Mouse (Mus musculus): ENCODE measurements around the gene Agpat1. TPM values are rescaled to one million over a fixed set of nuclear protein-coding genes. Genes with fewer than 3 reads are reported as not detected.

Agpat1 gene
- polyA plus RNA-seq, 2 experiments, result 53.3 to 150 TPM

DNA sequence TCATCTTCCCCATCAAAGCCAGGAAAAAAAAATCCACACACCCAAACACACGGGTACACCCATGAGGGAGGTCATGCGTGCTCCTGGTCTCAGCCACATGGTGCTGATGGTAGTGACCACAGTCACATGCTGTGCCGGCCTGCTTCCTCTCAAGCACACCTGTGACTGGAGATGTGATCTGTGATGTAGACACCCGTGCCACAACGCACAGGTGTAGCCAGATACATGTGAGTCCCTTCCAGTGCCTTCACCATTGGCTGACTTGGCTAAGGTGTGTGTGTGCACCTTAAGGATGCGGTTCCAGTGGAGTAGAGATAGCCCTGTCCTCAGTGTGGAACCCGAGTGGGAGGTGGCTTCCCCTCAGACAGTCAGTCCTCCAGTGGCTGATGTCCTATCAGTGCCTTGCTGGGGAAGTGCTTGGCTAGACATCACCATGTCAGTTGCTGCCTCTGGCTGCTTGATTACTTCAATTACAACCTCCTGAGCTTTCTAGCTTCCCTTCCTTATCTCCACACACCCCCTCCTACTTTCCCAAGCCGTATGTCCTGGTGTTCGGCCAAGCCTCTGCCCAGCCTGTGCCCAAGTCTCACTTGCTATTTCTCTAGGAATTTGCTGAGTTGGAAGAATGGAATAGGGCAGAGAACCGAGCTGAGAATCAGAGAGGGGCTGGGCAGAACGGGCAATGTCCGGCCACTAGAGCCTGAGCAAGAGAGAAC is 55.3 kb downstream of the Agpat1 start:
- 59% methylated on average over 12 of the region's 12 CpGs for WGBS
- Histone ChIP-seq H3K27ac (replicated peaks; ENCODE audit: low read depth, low read length) (no peak overlapping the region), H3K9ac (ENCODE audit: low read depth, low read length, severe bottlenecking) (no peak overlapping the region), H3K4me1 (ENCODE audit: control insufficient read depth, insufficient read depth, low read length) (peaks cover 7% of the 10 kb centered on the region), H3K4me3 (replicated peaks; ENCODE audit: low read length) (no peak overlapping the region), H3K27me3 (ENCODE audit: control insufficient read depth, insufficient read depth, low read length) (peaks cover 27% of the 10 kb centered on the region), H3K9me3 (ENCODE audit: control insufficient read depth, low read length) (no peaks in the 10 kb centered on the region), H3K4me2 (replicated peaks; ENCODE audit: low read depth, low read length, severe bottlenecking) (no peak overlapping the region), H3K36me3 (ENCODE audit: control insufficient read depth, insufficient read depth, low read length) (no peaks in the 10 kb centered on the region; the same call in 1 of the 2 replicates)
- no peak for DNase-seq (ENCODE audit: low spot score)
- ATAC-seq (ENCODE audit: low FRiP score, low read depth), result no peak
- no peak for TF ChIP-seq POLR2A (IDR thresholded peaks at IDR 0.05; ENCODE audit: borderline replicate concordance, extremely low read depth, insufficient read depth, insufficient read length)

DNA sequence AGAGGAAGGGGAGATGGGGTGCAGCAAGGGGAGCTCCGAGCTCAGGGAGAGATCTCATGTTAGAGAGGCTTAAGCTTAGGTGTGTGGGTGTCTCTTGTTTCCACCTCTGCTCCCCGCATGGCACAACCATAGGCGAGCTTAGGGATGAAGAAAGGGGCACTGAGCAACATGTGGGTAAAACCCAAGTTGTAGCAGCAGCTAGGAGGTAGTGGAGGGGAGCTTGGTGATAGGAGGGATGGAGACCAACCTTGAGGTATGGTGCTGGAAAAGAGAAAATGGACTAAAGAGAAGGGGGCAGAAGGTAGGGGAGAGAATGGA is 55.8 kb downstream of the Agpat1 start:
- DNase-seq (ENCODE audit: low spot score) (no peak), ATAC-seq (ENCODE audit: low FRiP score, low read depth) (no peak)
- Histone ChIP-seq H3K4me2 (replicated peaks; ENCODE audit: low read depth, low read length, severe bottlenecking) (no peak overlapping the region), H3K9me3 (ENCODE audit: control insufficient read depth, low read length) (no peaks in the 10 kb centered on the region), H3K4me1 (ENCODE audit: control insufficient read depth, insufficient read depth, low read length) (peaks cover 7% of the 10 kb centered on the region), H3K9ac (ENCODE audit: low read depth, low read length, severe bottlenecking) (no peak overlapping the region), H3K4me3 (replicated peaks; ENCODE audit: low read length) (no peak overlapping the region), H3K27me3 (ENCODE audit: control insufficient read depth, insufficient read depth, low read length) (peaks cover 27% of the 10 kb centered on the region), H3K36me3 (ENCODE audit: control insufficient read depth, insufficient read depth, low read length) (no peaks in the 10 kb centered on the region; the same call in 1 of the 2 replicates), H3K27ac (replicated peaks; ENCODE audit: low read depth, low read length) (no peak overlapping the region)
- TF ChIP-seq POLR2A (IDR thresholded peaks at IDR 0.05; ENCODE audit: borderline replicate concordance, extremely low read depth, insufficient read depth, insufficient read length), result no peak
- WGBS, result 65% methylated on average over 3 of the region's 3 CpGs

GRCm38 (mm10) chr17:34660259-34660820 is 56.3 kb downstream of the Agpat1 start:
- WGBS, result 28% methylated on average over 10 of the region's 11 CpGs
- DNase-seq (ENCODE audit: low spot score), result no peak
- Histone ChIP-seq H3K9me3 (ENCODE audit: control insufficient read depth, low read length) (no peaks in the 10 kb centered on the region), H3K4me2 (replicated peaks; ENCODE audit: low read depth, low read length, severe bottlenecking) (no peak overlapping the region), H3K9ac (ENCODE audit: low read depth, low read length, severe bottlenecking) (no peak overlapping the region), H3K27ac (replicated peaks; ENCODE audit: low read depth, low read length) (no peak overlapping the region), H3K36me3 (ENCODE audit: control insufficient read depth, insufficient read depth, low read length) (no peaks in the 10 kb centered on the region; the same call in 1 of the 2 replicates), H3K4me3 (replicated peaks; ENCODE audit: low read length) (no peak overlapping the region), H3K4me1 (ENCODE audit: control insufficient read depth, insufficient read depth, low read length) (peaks cover 7% of the 10 kb centered on the region), H3K27me3 (ENCODE audit: control insufficient read depth, insufficient read depth, low read length) (peaks cover 27% of the 10 kb centered on the region)
- no peak for TF ChIP-seq POLR2A (IDR thresholded peaks at IDR 0.05; ENCODE audit: borderline replicate concordance, extremely low read depth, insufficient read depth, insufficient read length)
- ATAC-seq (ENCODE audit: low FRiP score, low read depth), result no peak

DNA sequence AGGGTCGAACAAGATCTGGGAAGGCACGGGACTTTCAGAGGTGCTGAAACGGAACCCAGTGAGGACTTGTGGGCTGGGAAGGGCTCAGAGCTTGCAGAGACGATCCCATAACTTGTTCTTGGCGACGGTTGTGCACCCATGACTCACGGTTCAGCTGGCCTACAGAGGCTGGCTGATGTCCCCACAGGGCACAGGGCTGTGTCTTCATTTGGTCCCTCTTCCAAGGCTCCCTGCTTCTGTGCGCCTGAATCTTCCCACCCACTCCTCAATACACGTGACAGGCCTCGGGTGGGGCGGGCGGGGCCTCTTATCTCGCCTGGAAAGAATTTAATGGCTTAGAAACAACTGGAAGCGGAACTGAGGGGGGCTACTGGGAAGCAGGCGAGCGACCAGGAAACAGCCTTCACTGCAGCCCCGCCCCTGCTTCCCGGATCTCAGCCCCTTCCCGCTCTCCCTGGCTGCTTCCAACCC is 57.1 kb downstream of the Agpat1 start:
- peak; percentile 11 for DNase-seq (ENCODE audit: low spot score)
- no peak overlapping the region for H3K9ac ChIP-seq (ENCODE audit: low read depth, low read length, severe bottlenecking)
- peaks cover 7% of the 10 kb centered on the region for H3K4me1 ChIP-seq (ENCODE audit: control insufficient read depth, insufficient read depth, low read length)
- ATAC-seq (ENCODE audit: low FRiP score, low read depth), result no peak
- H3K4me2 ChIP-seq (replicated peaks; ENCODE audit: low read depth, low read length, severe bottlenecking), result peak overlapping the region; percentile 35; the same call in 1 of the 2 replicates
- H3K27ac ChIP-seq (replicated peaks; ENCODE audit: low read depth, low read length), result no peak overlapping the region
- peaks cover 27% of the 10 kb centered on the region for H3K27me3 ChIP-seq (ENCODE audit: control insufficient read depth, insufficient read depth, low read length)
- H3K4me3 ChIP-seq (replicated peaks; ENCODE audit: low read length), result peak overlapping the region; percentile 5; the same call in 1 of the 2 replicates
- no peak for TF ChIP-seq POLR2A (IDR thresholded peaks at IDR 0.05; ENCODE audit: borderline replicate concordance, extremely low read depth, insufficient read depth, insufficient read length)
- 5% methylated on average over 18 of the region's 19 CpGs for WGBS
- no peaks in the 10 kb centered on the region for H3K36me3 ChIP-seq (ENCODE audit: control insufficient read depth, insufficient read depth, low read length)
- no peaks in the 10 kb centered on the region for H3K9me3 ChIP-seq (ENCODE audit: control insufficient read depth, low read length)

- H3K27ac ChIP-seq (replicated peaks; ENCODE audit: low read depth, low read length), result no peak overlapping the region
- DNase-seq (ENCODE audit: low spot score), result no peak
- no peak for TF ChIP-seq POLR2A (IDR thresholded peaks at IDR 0.05; ENCODE audit: borderline replicate concordance, extremely low read depth, insufficient read depth, insufficient read length)
- no peak overlapping the region for H3K9ac ChIP-seq (ENCODE audit: low read depth, low read length, severe bottlenecking)
- no peak overlapping the region for H3K4me3 ChIP-seq (replicated peaks; ENCODE audit: low read length)
- no peaks in the 10 kb centered on the region for H3K36me3 ChIP-seq (ENCODE audit: control insufficient read depth, insufficient read depth, low read length)
- WGBS, result 75% methylated on average over 1 of the region's 1 CpGs
- peaks cover 7% of the 10 kb centered on the region for H3K4me1 ChIP-seq (ENCODE audit: control insufficient read depth, insufficient read depth, low read length)
- H3K9me3 ChIP-seq (ENCODE audit: control insufficient read depth, low read length), result no peaks in the 10 kb centered on the region
- no peak for ATAC-seq (ENCODE audit: low FRiP score, low read depth)
- no peak overlapping the region for H3K4me2 ChIP-seq (replicated peaks; ENCODE audit: low read depth, low read length, severe bottlenecking)
- H3K27me3 ChIP-seq (ENCODE audit: control insufficient read depth, insufficient read depth, low read length), result peaks cover 27% of the 10 kb centered on the region
Measured at GRCm38 (mm10) chr17:34662468-34662867, 58.4 kb downstream of the Agpat1 start.

Data from limb, embryonic 14.5 days (tissue).